Mouse (Mus musculus) liver, adult 2 months (tissue): ENCODE measurements around the gene Kif1a.

Experiments
- CTCF ChIP-seq: fragments of 200-500 bp; IDR thresholded peaks from 2 replicates; pipeline ENCODE4 v1.5.1; 2011; ENCODE audit warnings: low read depth, low read length, control low read depth
- POLR2A ChIP-seq: fragments of 200-500 bp; IDR thresholded peaks from 2 replicates; pipeline ENCODE4 v1.6.1; 2011; ENCODE audit warnings: low read length, control low read depth; ENCODE audit not compliant: insufficient read depth; ENCODE audit errors: extremely low read depth

GRCm38 (mm10) chr1:93018716-93019115, 83.0 kb downstream of the Kif1a start:
- TF ChIP-seq CTCF (no peak), POLR2A (no peak)
